Mouse (Mus musculus): ENCODE measurements around the gene Rb1. TPM values are rescaled to one million over a fixed set of nuclear protein-coding genes. Genes with fewer than 3 reads are reported as not detected.

Rb1 gene
- polyA plus RNA-seq, 1 experiment from 2014 or later = 37.3 TPM

- Histone ChIP-seq H3K9ac (ENCODE audit: low read length) (no peak overlapping the region), H3K9me3 (ENCODE audit: control insufficient read depth, low read length) (no peaks in the 10 kb centered on the region), H3K36me3 (ENCODE audit: control insufficient read depth, insufficient read depth, low read length) (peaks cover 3% of the 10 kb centered on the region; the same call in 1 of the 2 replicates), H3K27ac (ENCODE audit: low read depth, low read length) (no peak overlapping the region), H3K27me3 (ENCODE audit: control insufficient read depth, insufficient read depth, low read length) (no peaks in the 10 kb centered on the region), H3K4me3 (ENCODE audit: low read depth, low read length) (no peak overlapping the region), H3K4me1 (replicated peaks; ENCODE audit: control insufficient read depth, insufficient read depth, low read length) (no peaks in the 10 kb centered on the region), H3K4me2 (ENCODE audit: low read depth, low read length, severe bottlenecking) (no peak overlapping the region)
- ATAC-seq (replicated peaks; ENCODE audit: low FRiP score) (no peak), DNase-seq (ENCODE audit: low spot score) (no peak)
- WGBS = 94% methylated on average over 13 of the region's 13 CpGs
These were observed 43.3 kb upstream of the Rb1 start for GRCm38 (mm10) chr14:73368966-73369365.

GRCm38 (mm10) chr14:73368221-73368620 lies 42.6 kb upstream of the Rb1 start:
- Histone ChIP-seq H3K27me3 (ENCODE audit: control insufficient read depth, insufficient read depth, low read length) (no peaks in the 10 kb centered on the region), H3K9me3 (ENCODE audit: control insufficient read depth, low read length) (no peaks in the 10 kb centered on the region), H3K4me1 (replicated peaks; ENCODE audit: control insufficient read depth, insufficient read depth, low read length) (no peaks in the 10 kb centered on the region), H3K36me3 (ENCODE audit: control insufficient read depth, insufficient read depth, low read length) (peaks cover 3% of the 10 kb centered on the region; the same call in 1 of the 2 replicates), H3K4me3 (ENCODE audit: low read depth, low read length) (no peak overlapping the region), H3K4me2 (ENCODE audit: low read depth, low read length, severe bottlenecking) (no peak overlapping the region), H3K9ac (ENCODE audit: low read length) (no peak overlapping the region), H3K27ac (ENCODE audit: low read depth, low read length) (no peak overlapping the region)
- ATAC-seq (replicated peaks; ENCODE audit: low FRiP score) (no peak), DNase-seq (ENCODE audit: low spot score) (no peak)
- WGBS = 96% methylated on average over 13 of the region's 13 CpGs

GRCm38 (mm10) chr14:73366278-73366677 lies 40.7 kb upstream of the Rb1 start:
- no peak overlapping the region for H3K4me2 ChIP-seq (ENCODE audit: low read depth, low read length, severe bottlenecking)

GRCm38 (mm10) chr14:73363782-73364181 lies 38.2 kb upstream of the Rb1 start:
- ATAC-seq (replicated peaks; ENCODE audit: low FRiP score) (no peak), DNase-seq (ENCODE audit: low spot score) (no peak)

More at GRCm38 (mm10) chr14:73366278-73366677, 40.7 kb upstream of the Rb1 start:
- no peak for ATAC-seq (replicated peaks; ENCODE audit: low FRiP score)
- H3K36me3 ChIP-seq (ENCODE audit: control insufficient read depth, insufficient read depth, low read length) = peaks cover 9% of the 10 kb centered on the region; the same call in 1 of the 2 replicates
- WGBS = 90% methylated on average over 11 of the region's 11 CpGs
- no peak for DNase-seq (ENCODE audit: low spot score)
- H3K27me3 ChIP-seq (ENCODE audit: control insufficient read depth, insufficient read depth, low read length) = no peaks in the 10 kb centered on the region
- H3K4me1 ChIP-seq (replicated peaks; ENCODE audit: control insufficient read depth, insufficient read depth, low read length) = no peaks in the 10 kb centered on the region
- no peaks in the 10 kb centered on the region for H3K9me3 ChIP-seq (ENCODE audit: control insufficient read depth, low read length)
- no peak overlapping the region for H3K9ac ChIP-seq (ENCODE audit: low read length)
- no peak overlapping the region for H3K27ac ChIP-seq (ENCODE audit: low read depth, low read length)
- no peak overlapping the region for H3K4me3 ChIP-seq (ENCODE audit: low read depth, low read length)

GRCm38 (mm10) chr14:73354700-73355099 lies 29.1 kb upstream of the Rb1 start:
- WGBS = 94% methylated on average over 8 of the region's 8 CpGs
- Histone ChIP-seq H3K9me3 (ENCODE audit: control insufficient read depth, low read length) (no peaks in the 10 kb centered on the region), H3K36me3 (ENCODE audit: control insufficient read depth, insufficient read depth, low read length) (no peaks in the 10 kb centered on the region), H3K27me3 (ENCODE audit: control insufficient read depth, insufficient read depth, low read length) (no peaks in the 10 kb centered on the region), H3K4me3 (ENCODE audit: low read depth, low read length) (no peak overlapping the region), H3K27ac (ENCODE audit: low read depth, low read length) (no peak overlapping the region), H3K4me2 (ENCODE audit: low read depth, low read length, severe bottlenecking) (no peak overlapping the region), H3K4me1 (replicated peaks; ENCODE audit: control insufficient read depth, insufficient read depth, low read length) (no peaks in the 10 kb centered on the region), H3K9ac (ENCODE audit: low read length) (no peak overlapping the region)
- ATAC-seq (replicated peaks; ENCODE audit: low FRiP score) (no peak), DNase-seq (ENCODE audit: low spot score) (no peak)

More at GRCm38 (mm10) chr14:73363782-73364181, 38.2 kb upstream of the Rb1 start:
- H3K27me3 ChIP-seq (ENCODE audit: control insufficient read depth, insufficient read depth, low read length) = no peaks in the 10 kb centered on the region
- no peak overlapping the region for H3K4me2 ChIP-seq (ENCODE audit: low read depth, low read length, severe bottlenecking)
- H3K36me3 ChIP-seq (ENCODE audit: control insufficient read depth, insufficient read depth, low read length) = peaks cover 9% of the 10 kb centered on the region; the same call in 1 of the 2 replicates
- no peaks in the 10 kb centered on the region for H3K4me1 ChIP-seq (replicated peaks; ENCODE audit: control insufficient read depth, insufficient read depth, low read length)
- 95% methylated on average over 11 of the region's 11 CpGs for WGBS
- H3K9me3 ChIP-seq (ENCODE audit: control insufficient read depth, low read length) = no peaks in the 10 kb centered on the region
- H3K9ac ChIP-seq (ENCODE audit: low read length) = no peak overlapping the region
- no peak overlapping the region for H3K27ac ChIP-seq (ENCODE audit: low read depth, low read length)
- no peak overlapping the region for H3K4me3 ChIP-seq (ENCODE audit: low read depth, low read length)

GRCm38 (mm10) chr14:73351118-73351517 lies 25.5 kb upstream of the Rb1 start:
- WGBS = 92% methylated on average over 5 of the region's 5 CpGs

GRCm38 (mm10) chr14:73350029-73350428 lies 24.4 kb upstream of the Rb1 start:
- Histone ChIP-seq H3K27me3 (ENCODE audit: control insufficient read depth, insufficient read depth, low read length) (no peaks in the 10 kb centered on the region), H3K9me3 (ENCODE audit: control insufficient read depth, low read length) (no peaks in the 10 kb centered on the region), H3K27ac (ENCODE audit: low read depth, low read length) (no peak overlapping the region), H3K4me2 (ENCODE audit: low read depth, low read length, severe bottlenecking) (no peak overlapping the region), H3K9ac (ENCODE audit: low read length) (no peak overlapping the region), H3K4me3 (ENCODE audit: low read depth, low read length) (no peak overlapping the region), H3K4me1 (replicated peaks; ENCODE audit: control insufficient read depth, insufficient read depth, low read length) (no peaks in the 10 kb centered on the region), H3K36me3 (ENCODE audit: control insufficient read depth, insufficient read depth, low read length) (no peaks in the 10 kb centered on the region)
- ATAC-seq (replicated peaks; ENCODE audit: low FRiP score) (no peak), DNase-seq (ENCODE audit: low spot score) (no peak)
- WGBS = 54% methylated on average over 1 of the region's 1 CpGs

More at GRCm38 (mm10) chr14:73351118-73351517, 25.5 kb upstream of the Rb1 start:
- no peak overlapping the region for H3K27ac ChIP-seq (ENCODE audit: low read depth, low read length)
- no peaks in the 10 kb centered on the region for H3K4me1 ChIP-seq (replicated peaks; ENCODE audit: control insufficient read depth, insufficient read depth, low read length)
- DNase-seq (ENCODE audit: low spot score) = no peak
- H3K4me2 ChIP-seq (ENCODE audit: low read depth, low read length, severe bottlenecking) = no peak overlapping the region
- no peak for ATAC-seq (replicated peaks; ENCODE audit: low FRiP score)
- no peak overlapping the region for H3K4me3 ChIP-seq (ENCODE audit: low read depth, low read length)
- H3K27me3 ChIP-seq (ENCODE audit: control insufficient read depth, insufficient read depth, low read length) = no peaks in the 10 kb centered on the region
- no peak overlapping the region for H3K9ac ChIP-seq (ENCODE audit: low read length)
- no peaks in the 10 kb centered on the region for H3K9me3 ChIP-seq (ENCODE audit: control insufficient read depth, low read length)
- H3K36me3 ChIP-seq (ENCODE audit: control insufficient read depth, insufficient read depth, low read length) = no peaks in the 10 kb centered on the region

- H3K36me3 ChIP-seq (ENCODE audit: control insufficient read depth, insufficient read depth, low read length) = no peaks in the 10 kb centered on the region
- ATAC-seq (replicated peaks; ENCODE audit: low FRiP score) (no peak), DNase-seq (ENCODE audit: low spot score) (no peak)
- H3K27me3 ChIP-seq (ENCODE audit: control insufficient read depth, insufficient read depth, low read length) = no peaks in the 10 kb centered on the region
- no peak overlapping the region for H3K4me2 ChIP-seq (ENCODE audit: low read depth, low read length, severe bottlenecking)
- 67% methylated on average over 7 of the region's 7 CpGs for WGBS
- H3K27ac ChIP-seq (ENCODE audit: low read depth, low read length) = no peak overlapping the region
- no peaks in the 10 kb centered on the region for H3K4me1 ChIP-seq (replicated peaks; ENCODE audit: control insufficient read depth, insufficient read depth, low read length)
- no peaks in the 10 kb centered on the region for H3K9me3 ChIP-seq (ENCODE audit: control insufficient read depth, low read length)
- no peak overlapping the region for H3K9ac ChIP-seq (ENCODE audit: low read length)
- H3K4me3 ChIP-seq (ENCODE audit: low read depth, low read length) = no peak overlapping the region
These were observed 23.5 kb upstream of the Rb1 start for GRCm38 (mm10) chr14:73349061-73349670.

- Histone ChIP-seq H3K36me3 (ENCODE audit: control insufficient read depth, insufficient read depth, low read length) (no peaks in the 10 kb centered on the region), H3K9me3 (ENCODE audit: control insufficient read depth, low read length) (no peaks in the 10 kb centered on the region), H3K4me2 (ENCODE audit: low read depth, low read length, severe bottlenecking) (no peak overlapping the region), H3K4me1 (replicated peaks; ENCODE audit: control insufficient read depth, insufficient read depth, low read length) (no peaks in the 10 kb centered on the region), H3K27me3 (ENCODE audit: control insufficient read depth, insufficient read depth, low read length) (no peaks in the 10 kb centered on the region), H3K27ac (ENCODE audit: low read depth, low read length) (no peak overlapping the region), H3K9ac (ENCODE audit: low read length) (no peak overlapping the region), H3K4me3 (ENCODE audit: low read depth, low read length) (no peak overlapping the region)
- 90% methylated on average over 9 of the region's 9 CpGs for WGBS
- ATAC-seq (replicated peaks; ENCODE audit: low FRiP score) (no peak), DNase-seq (ENCODE audit: low spot score) (no peak)
These were observed 21.7 kb upstream of the Rb1 start for GRCm38 (mm10) chr14:73347302-73347701.

Data from forebrain, embryonic 11.5 days (tissue).